Mouse (Mus musculus): ENCODE measurements around the gene Olfr1180. TPM values are rescaled to one million over a fixed set of nuclear protein-coding genes. Genes with fewer than 3 reads are reported as not detected.
"Not testable (repeated sequence)": the region's sequence is repeated elsewhere in the genome, so short reads cannot be mapped to it uniquely, and the experiment has no call there.

Olfr1180 gene
- not detected in 2 replicates for polyA plus RNA-seq (2016; fragmentation: Nextera tagmentation; extraction: Ambion mirVana)

- 74% methylated on average over 2 of the region's 2 CpGs for WGBS
- Histone ChIP-seq H3K4me1 (no peaks in the 10 kb centered on the region), H3K27ac (no peak within 1 kb of the TSS), H3K4me3 (no peak within 1 kb of the TSS), H3K36me3 (no peaks in the 10 kb centered on the region), H3K27me3 (ENCODE audit: insufficient read depth, poor library complexity, severe bottlenecking) (no peaks in the 10 kb centered on the region), H3K9me3 (no peaks in the 10 kb centered on the region)
- DNase-seq (ENCODE audit: low spot score) = no peak
Measured at GRCm38 (mm10) chr2:88419051-88419450, at the start of gene Olfr1180. Gene Olfr1180 (minus strand): TSS chr2:88419151.

DNA sequence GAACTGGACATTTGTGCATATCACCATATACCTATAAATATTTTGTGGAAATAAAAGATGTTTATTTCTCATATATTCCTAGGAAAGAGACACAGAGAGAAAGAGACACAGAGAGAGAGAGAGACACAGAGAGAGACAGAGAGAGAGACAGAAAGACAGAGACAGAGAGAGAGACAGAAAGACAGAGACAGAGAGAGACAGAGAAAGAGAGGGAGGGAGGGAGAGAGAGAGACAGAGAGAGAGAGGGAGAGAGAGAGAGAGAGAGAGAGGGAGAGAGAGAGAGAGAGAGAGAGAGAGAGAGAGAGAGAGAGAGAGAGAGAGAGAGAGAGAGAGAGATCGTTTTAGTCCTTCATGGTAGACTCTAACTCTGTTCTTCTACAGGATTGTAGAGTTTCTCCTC is 35.6 kb upstream of the Olfr1180 start, which contains the start of gene Olfr1183:
Gene Olfr1183 (plus strand): TSS at position 301 of the 400 bp plus-strand sequence.
- H3K4me1 ChIP-seq; H3K27me3 ChIP-seq (ENCODE audit: insufficient read depth, poor library complexity, severe bottlenecking); H3K36me3 ChIP-seq; H3K27ac ChIP-seq; H3K4me3 ChIP-seq; DNase-seq (ENCODE audit: low spot score); H3K9me3 ChIP-seq: not testable (repeated sequence)
- 77% methylated on average over 1 of the region's 1 CpGs for WGBS

GRCm38 (mm10) chr2:88449031-88449430 is 30.1 kb upstream of the Olfr1180 start, which contains the start of gene Gm13757:
Gene Gm13757 (minus strand): TSS chr2:88449131.
- H3K4me3 ChIP-seq = no peak within 1 kb of the TSS
- H3K9me3 ChIP-seq = no peaks in the 10 kb centered on the region
- WGBS = 82% methylated on average over 1 of the region's 1 CpGs
- no peaks in the 10 kb centered on the region for H3K4me1 ChIP-seq
- no peak within 1 kb of the TSS for H3K27ac ChIP-seq
- no peak for DNase-seq (ENCODE audit: low spot score)
- H3K27me3 ChIP-seq (ENCODE audit: insufficient read depth, poor library complexity, severe bottlenecking) = no peaks in the 10 kb centered on the region
- H3K36me3 ChIP-seq = no peaks in the 10 kb centered on the region

DNA sequence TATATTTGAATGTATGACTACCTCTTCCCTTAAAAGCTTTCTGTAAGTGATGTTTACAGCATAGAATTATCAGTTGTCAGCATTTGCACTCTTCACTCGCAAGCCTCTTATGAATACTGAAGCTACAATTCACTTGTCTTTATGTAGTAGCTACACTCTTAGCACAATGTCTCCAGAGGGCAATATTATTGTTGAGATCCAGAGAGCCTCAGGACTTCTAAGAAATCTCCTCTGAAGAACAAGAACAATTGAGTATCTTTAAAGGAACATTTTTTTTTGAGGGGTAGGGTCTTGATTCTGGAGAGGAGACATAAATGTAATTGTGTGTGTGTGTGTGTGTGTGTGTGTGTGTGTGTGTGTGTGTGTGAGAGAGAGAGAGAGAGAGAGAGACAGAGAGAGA is 7.1 kb upstream of the Olfr1180 start, which contains the start of gene Olfr1181:
Gene Olfr1181 (minus strand): TSS at position 101 of the 400 bp plus-strand sequence.
- no peak for DNase-seq (ENCODE audit: low spot score)
- H3K4me3 ChIP-seq = no peak within 1 kb of the TSS
- H3K9me3 ChIP-seq = no peaks in the 10 kb centered on the region
- H3K27ac ChIP-seq = no peak within 1 kb of the TSS
- H3K4me1 ChIP-seq = no peaks in the 10 kb centered on the region
- H3K36me3 ChIP-seq = no peaks in the 10 kb centered on the region
- H3K27me3 ChIP-seq (ENCODE audit: insufficient read depth, poor library complexity, severe bottlenecking) = no peaks in the 10 kb centered on the region
- WGBS = 84% methylated on average over 1 of the region's 1 CpGs

DNA sequence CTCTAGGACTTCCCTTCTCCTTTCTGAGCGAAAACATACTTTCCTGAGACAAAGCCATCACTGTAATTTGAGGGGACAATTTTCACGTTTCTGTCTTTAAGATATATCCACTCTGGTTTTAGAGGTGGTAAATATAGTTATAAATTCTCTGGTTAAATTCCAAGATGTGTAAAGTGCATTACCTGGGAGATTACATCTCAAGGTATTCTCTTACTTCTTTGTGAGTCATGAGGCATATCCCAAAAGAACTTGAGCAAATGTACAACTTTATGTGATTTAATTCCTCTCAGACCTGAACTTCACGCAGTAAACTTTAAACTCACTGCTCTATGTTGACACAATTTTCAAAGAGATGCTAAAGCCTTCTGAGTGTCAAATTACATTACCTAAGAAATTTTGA is 12.6 kb downstream of the Olfr1180 start, which contains the start of gene Olfr1179:
Gene Olfr1179 (minus strand): TSS at position 101 of the 400 bp plus-strand sequence.
- WGBS = 81% methylated on average over 3 of the region's 3 CpGs
- no peak within 1 kb of the TSS for H3K4me3 ChIP-seq
- H3K36me3 ChIP-seq = no peaks in the 10 kb centered on the region
- DNase-seq (ENCODE audit: low spot score) = no peak
- H3K27ac ChIP-seq = no peak within 1 kb of the TSS
- H3K27me3 ChIP-seq (ENCODE audit: insufficient read depth, poor library complexity, severe bottlenecking) = no peaks in the 10 kb centered on the region
- no peaks in the 10 kb centered on the region for H3K4me1 ChIP-seq
- no peaks in the 10 kb centered on the region for H3K9me3 ChIP-seq

- Histone ChIP-seq H3K4me1 (no peaks in the 10 kb centered on the region), H3K27ac (no peak within 1 kb of the TSS), H3K4me3 (no peak within 1 kb of the TSS), H3K9me3 (no peaks in the 10 kb centered on the region), H3K27me3 (ENCODE audit: insufficient read depth, poor library complexity, severe bottlenecking) (no peaks in the 10 kb centered on the region), H3K36me3 (no peaks in the 10 kb centered on the region)
- 88% methylated on average over 1 of the region's 1 CpGs for WGBS
- no peak for DNase-seq (ENCODE audit: low spot score)
Measured at GRCm38 (mm10) chr2:88386762-88387161, 32.2 kb downstream of the Olfr1180 start, which contains the start of gene Olfr1178. Gene Olfr1178 (plus strand): TSS chr2:88387062.

Other genes starting within 250 kb of the Olfr1180 start
- gene Olfr1168, start 237.3 kb downstream of the Olfr1180 start, polyA plus RNA-seq (2016; fragmentation: Nextera tagmentation; extraction: Ambion mirVana) = not detected in 2 replicates
- gene Olfr1170, start 190.8 kb downstream of the Olfr1180 start, polyA plus RNA-seq (2016; fragmentation: Nextera tagmentation; extraction: Ambion mirVana) = not detected in 2 replicates
- not detected in 2 replicates for gene Olfr1173, start 139.3 kb downstream of the Olfr1180 start, polyA plus RNA-seq (2016; fragmentation: Nextera tagmentation; extraction: Ambion mirVana)
- not detected in 2 replicates for gene Olfr1174-ps, start 104.0 kb downstream of the Olfr1180 start, polyA plus RNA-seq (2016; fragmentation: Nextera tagmentation; extraction: Ambion mirVana)
- gene Olfr1175-ps, start 91.9 kb downstream of the Olfr1180 start, polyA plus RNA-seq (2016; fragmentation: Nextera tagmentation; extraction: Ambion mirVana) = not detected in 2 replicates
- gene Olfr1176, start 82.4 kb downstream of the Olfr1180 start, polyA plus RNA-seq (2016; fragmentation: Nextera tagmentation; extraction: Ambion mirVana) = not detected in 2 replicates
- gene Olfr1177-ps, start 72.7 kb downstream of the Olfr1180 start, polyA plus RNA-seq (2016; fragmentation: Nextera tagmentation; extraction: Ambion mirVana) = not detected in 2 replicates
- gene Olfr1178, start 32.1 kb downstream of the Olfr1180 start, polyA plus RNA-seq (2016; fragmentation: Nextera tagmentation; extraction: Ambion mirVana) = not detected in 2 replicates
- not detected in 2 replicates for gene Olfr1179, start 12.7 kb downstream of the Olfr1180 start, polyA plus RNA-seq (2016; fragmentation: Nextera tagmentation; extraction: Ambion mirVana)
- gene Olfr1181, start 7.0 kb upstream of the Olfr1180 start, polyA plus RNA-seq (2016; fragmentation: Nextera tagmentation; extraction: Ambion mirVana) = not detected in 2 replicates
- not detected in 2 replicates for gene Gm13757, start 30.0 kb upstream of the Olfr1180 start, polyA plus RNA-seq (2016; fragmentation: Nextera tagmentation; extraction: Ambion mirVana)
- gene Olfr1183, start 35.7 kb upstream of the Olfr1180 start, polyA plus RNA-seq (2016; fragmentation: Nextera tagmentation; extraction: Ambion mirVana) = not detected in 2 replicates
- not detected in 2 replicates for gene Olfr1184, start 64.4 kb upstream of the Olfr1180 start, polyA plus RNA-seq (2016; fragmentation: Nextera tagmentation; extraction: Ambion mirVana)
- not detected in 2 replicates for gene Olfr1185-ps1, start 74.2 kb upstream of the Olfr1180 start, polyA plus RNA-seq (2016; fragmentation: Nextera tagmentation; extraction: Ambion mirVana)
- not detected in 2 replicates for gene Olfr1186, start 99.4 kb upstream of the Olfr1180 start, polyA plus RNA-seq (2016; fragmentation: Nextera tagmentation; extraction: Ambion mirVana)
- gene Olfr1188, start 137.8 kb upstream of the Olfr1180 start, polyA plus RNA-seq (2016; fragmentation: Nextera tagmentation; extraction: Ambion mirVana) = not detected in 2 replicates
- gene Olfr1189, start 167.3 kb upstream of the Olfr1180 start, polyA plus RNA-seq (2016; fragmentation: Nextera tagmentation; extraction: Ambion mirVana) = not detected in 2 replicates
- not detected in 2 replicates for gene Olfr1191-ps1, start 221.4 kb upstream of the Olfr1180 start, polyA plus RNA-seq (2016; fragmentation: Nextera tagmentation; extraction: Ambion mirVana)
- not detected in 2 replicates for gene Olfr1192-ps1, start 229.4 kb upstream of the Olfr1180 start, polyA plus RNA-seq (2016; fragmentation: Nextera tagmentation; extraction: Ambion mirVana)